Mouse (Mus musculus): Measurements from ENCODE around the gene Acot8. TPM values are rescaled to one million over a fixed set of nuclear protein-coding genes. Genes with fewer than 3 reads are reported as not detected.

Gene Acot8
- polyA plus RNA-seq, 1 experiment from 2014 or later: 19.3 TPM

DNA sequence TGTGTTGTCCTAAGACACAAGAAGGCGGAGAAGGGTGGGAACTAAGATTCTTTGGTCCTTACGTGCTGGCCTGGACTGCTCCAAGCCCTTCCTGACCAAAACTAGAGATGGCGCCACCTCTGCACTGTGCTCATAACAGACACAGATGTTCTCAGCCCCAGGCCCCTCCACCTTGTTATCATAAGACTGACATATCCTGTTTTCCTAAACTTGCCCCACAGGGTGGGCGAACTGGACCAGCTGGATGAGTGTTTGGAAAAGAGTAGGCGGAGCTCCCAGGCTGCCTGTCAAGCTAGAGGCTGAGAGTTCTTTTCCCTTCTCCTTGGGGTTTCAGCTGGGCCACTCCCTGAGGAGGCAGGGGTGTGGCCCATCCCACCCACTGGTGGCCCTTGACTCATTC is 13.0 kb upstream of the Acot8 start:
- no peak overlapping the region for H3K9ac ChIP-seq (replicated peaks; ENCODE audit: low read depth, low read length)
- H3K4me1 ChIP-seq (replicated peaks; ENCODE audit: control insufficient read depth, insufficient read depth, low read length): peaks cover 6% of the 10 kb centered on the region
- peaks cover 10% of the 10 kb centered on the region for H3K36me3 ChIP-seq (ENCODE audit: control insufficient read depth, insufficient read depth)
- no peak for ATAC-seq
- no peak overlapping the region for H3K27ac ChIP-seq (ENCODE audit: low read length)
- no peaks in the 10 kb centered on the region for H3K27me3 ChIP-seq (replicated peaks; ENCODE audit: control insufficient read depth, insufficient read depth, low read length)
- no peaks in the 10 kb centered on the region for H3K9me3 ChIP-seq (ENCODE audit: control insufficient read depth, low read length)
- H3K4me3 ChIP-seq (replicated peaks; ENCODE audit: low read length): no peak overlapping the region
- no peak overlapping the region for H3K4me2 ChIP-seq (ENCODE audit: low read length)
- WGBS: 81% methylated on average over 5 of the region's 5 CpGs

DNA sequence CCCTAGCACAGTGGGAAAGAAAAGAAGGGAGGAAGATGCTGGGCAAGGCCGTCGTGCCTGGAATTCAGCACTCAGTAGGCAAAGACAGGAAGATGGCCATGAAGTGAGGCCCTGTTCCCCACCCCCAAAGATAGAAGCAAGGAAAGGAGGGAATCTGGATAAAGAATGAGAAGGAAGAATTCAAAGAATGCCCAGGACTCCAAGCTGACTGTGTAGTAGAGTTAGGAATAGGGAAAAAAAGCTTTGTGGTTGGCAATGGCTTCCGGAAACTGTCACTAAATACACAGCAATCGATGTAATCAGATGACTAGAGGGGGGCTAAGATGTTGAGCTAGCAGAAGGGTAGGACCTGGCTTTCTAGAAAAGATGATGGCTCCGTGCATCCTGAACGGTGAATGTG is 12.5 kb upstream of the Acot8 start:
- H3K4me2 ChIP-seq (ENCODE audit: low read length): no peak overlapping the region
- H3K4me1 ChIP-seq (replicated peaks; ENCODE audit: control insufficient read depth, insufficient read depth, low read length): peaks cover 2% of the 10 kb centered on the region
- no peak overlapping the region for H3K27ac ChIP-seq (ENCODE audit: low read length)
- 94% methylated on average over 6 of the region's 6 CpGs for WGBS
- no peak overlapping the region for H3K4me3 ChIP-seq (replicated peaks; ENCODE audit: low read length)
- no peak for ATAC-seq
- no peak overlapping the region for H3K9ac ChIP-seq (replicated peaks; ENCODE audit: low read depth, low read length)
- H3K36me3 ChIP-seq (ENCODE audit: control insufficient read depth, insufficient read depth): peaks cover 10% of the 10 kb centered on the region
- no peaks in the 10 kb centered on the region for H3K9me3 ChIP-seq (ENCODE audit: control insufficient read depth, low read length)
- H3K27me3 ChIP-seq (replicated peaks; ENCODE audit: control insufficient read depth, insufficient read depth, low read length): no peaks in the 10 kb centered on the region

DNA sequence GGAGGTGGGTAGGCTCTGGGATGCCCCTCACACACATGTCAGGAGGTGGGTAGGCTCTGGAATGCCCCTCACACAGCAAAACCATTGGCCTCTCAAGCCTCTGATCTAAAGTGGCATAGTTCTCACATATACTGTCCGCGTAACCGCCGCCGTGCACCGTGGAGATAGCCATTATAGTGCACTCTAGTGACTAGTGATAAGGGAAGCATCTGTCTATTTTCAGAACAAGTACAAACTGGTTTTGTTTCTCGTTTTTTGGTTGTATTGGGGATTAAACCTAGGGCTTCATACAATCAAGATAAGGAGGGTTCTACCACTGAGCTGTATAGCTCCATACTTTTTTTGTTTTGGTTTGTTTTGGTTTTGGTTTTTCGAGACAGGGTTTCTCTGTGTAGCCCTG is 11.1 kb upstream of the Acot8 start:
- Histone ChIP-seq H3K4me3 (replicated peaks; ENCODE audit: low read length) (no peak overlapping the region), H3K9ac (replicated peaks; ENCODE audit: low read depth, low read length) (no peak overlapping the region), H3K9me3 (ENCODE audit: control insufficient read depth, low read length) (no peaks in the 10 kb centered on the region), H3K27ac (ENCODE audit: low read length) (no peak overlapping the region), H3K4me2 (ENCODE audit: low read length) (no peak overlapping the region), H3K4me1 (replicated peaks; ENCODE audit: control insufficient read depth, insufficient read depth, low read length) (no peaks in the 10 kb centered on the region), H3K27me3 (replicated peaks; ENCODE audit: control insufficient read depth, insufficient read depth, low read length) (no peaks in the 10 kb centered on the region), H3K36me3 (ENCODE audit: control insufficient read depth, insufficient read depth) (peaks cover 6% of the 10 kb centered on the region; the same call in 1 of the 2 replicates)
- ATAC-seq: no peak
- 92% methylated on average over 8 of the region's 8 CpGs for WGBS

DNA sequence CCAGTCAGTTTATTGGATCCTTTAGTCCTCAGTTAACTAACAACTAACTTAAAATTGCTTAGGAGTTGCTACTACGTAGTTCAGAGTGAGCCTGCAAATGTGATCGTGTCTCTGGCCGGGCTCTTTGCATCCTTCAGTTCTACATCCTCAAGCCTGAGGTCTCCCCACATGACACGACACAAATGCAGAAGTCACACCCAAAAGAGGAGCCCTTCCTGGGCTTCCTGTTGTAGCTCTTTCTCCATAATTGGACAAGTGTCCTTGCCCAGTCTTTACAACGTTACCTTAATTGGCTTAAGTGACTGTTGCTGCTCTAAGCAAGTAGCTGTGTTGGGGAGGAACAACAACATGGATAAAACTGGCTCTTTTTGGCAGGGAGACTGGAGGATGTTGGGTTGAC is 10.7 kb upstream of the Acot8 start:
- ATAC-seq: no peak
- H3K9me3 ChIP-seq (ENCODE audit: control insufficient read depth, low read length): no peaks in the 10 kb centered on the region
- no peak overlapping the region for H3K4me2 ChIP-seq (ENCODE audit: low read length)
- no peak overlapping the region for H3K4me3 ChIP-seq (replicated peaks; ENCODE audit: low read length)
- H3K27me3 ChIP-seq (replicated peaks; ENCODE audit: control insufficient read depth, insufficient read depth, low read length): no peaks in the 10 kb centered on the region
- WGBS: 90% methylated on average over 5 of the region's 5 CpGs
- no peaks in the 10 kb centered on the region for H3K4me1 ChIP-seq (replicated peaks; ENCODE audit: control insufficient read depth, insufficient read depth, low read length)
- no peak overlapping the region for H3K27ac ChIP-seq (ENCODE audit: low read length)
- no peak overlapping the region for H3K9ac ChIP-seq (replicated peaks; ENCODE audit: low read depth, low read length)
- peaks cover 6% of the 10 kb centered on the region; the same call in 1 of the 2 replicates for H3K36me3 ChIP-seq (ENCODE audit: control insufficient read depth, insufficient read depth)

DNA sequence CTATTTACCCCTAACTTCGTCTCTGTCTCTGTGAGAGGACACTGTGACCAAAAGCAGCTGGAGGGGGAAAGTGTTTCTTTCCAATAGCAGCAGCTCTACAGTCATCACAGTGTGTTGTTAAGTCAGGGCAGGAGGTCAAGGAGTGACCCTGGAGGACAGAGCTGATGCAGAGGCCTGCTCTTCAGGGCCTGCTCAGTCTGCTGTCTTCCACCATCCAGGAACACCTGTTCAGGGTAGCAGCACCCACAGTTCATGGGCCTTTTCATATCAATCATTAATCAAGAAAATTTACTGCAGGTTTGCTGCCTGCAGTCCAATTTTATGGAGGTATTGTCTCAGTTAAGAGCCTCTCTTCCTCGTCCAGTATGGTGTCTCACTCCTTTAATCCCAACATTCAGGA is 8.9 kb upstream of the Acot8 start:
- Histone ChIP-seq H3K27me3 (replicated peaks; ENCODE audit: control insufficient read depth, insufficient read depth, low read length) (no peaks in the 10 kb centered on the region), H3K4me3 (replicated peaks; ENCODE audit: low read length) (no peak overlapping the region), H3K4me2 (ENCODE audit: low read length) (no peak overlapping the region), H3K4me1 (replicated peaks; ENCODE audit: control insufficient read depth, insufficient read depth, low read length) (no peaks in the 10 kb centered on the region), H3K36me3 (ENCODE audit: control insufficient read depth, insufficient read depth) (peaks cover 3% of the 10 kb centered on the region; the same call in 1 of the 2 replicates), H3K9me3 (ENCODE audit: control insufficient read depth, low read length) (no peaks in the 10 kb centered on the region), H3K27ac (ENCODE audit: low read length) (no peak overlapping the region), H3K9ac (replicated peaks; ENCODE audit: low read depth, low read length) (no peak overlapping the region)
- ATAC-seq: no peak
- 54% methylated on average over 2 of the region's 2 CpGs for WGBS

DNA sequence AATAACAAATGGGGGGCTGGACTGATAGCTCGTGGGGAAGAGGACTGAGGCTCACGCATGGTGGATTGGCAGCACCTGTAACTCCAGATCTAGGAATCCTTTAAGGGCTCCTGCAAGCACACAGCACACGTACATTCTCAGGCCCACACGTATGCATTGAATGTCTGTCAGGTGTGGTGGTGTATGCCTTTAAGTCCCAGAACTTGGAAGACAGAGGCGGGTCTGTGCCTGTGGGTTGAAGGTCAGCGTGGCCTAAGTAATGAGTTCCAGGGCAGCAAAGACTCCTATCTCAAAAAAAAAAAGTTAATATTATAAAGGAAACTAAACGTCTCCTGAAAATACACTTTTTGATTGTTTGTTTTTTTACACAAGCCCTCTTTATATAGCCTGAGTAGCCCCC is 1.9 kb upstream of the Acot8 start:
- Histone ChIP-seq H3K27me3 (replicated peaks; ENCODE audit: control insufficient read depth, insufficient read depth, low read length) (no peaks in the 10 kb centered on the region), H3K4me3 (replicated peaks; ENCODE audit: low read length) (no peak overlapping the region), H3K9ac (replicated peaks; ENCODE audit: low read depth, low read length) (no peak overlapping the region), H3K27ac (ENCODE audit: low read length) (no peak overlapping the region), H3K4me1 (replicated peaks; ENCODE audit: control insufficient read depth, insufficient read depth, low read length) (peaks cover 32% of the 10 kb centered on the region), H3K36me3 (ENCODE audit: control insufficient read depth, insufficient read depth) (no peaks in the 10 kb centered on the region), H3K4me2 (ENCODE audit: low read length) (no peak overlapping the region), H3K9me3 (ENCODE audit: control insufficient read depth, low read length) (no peaks in the 10 kb centered on the region)
- no peak for ATAC-seq
- 83% methylated on average over 7 of the region's 7 CpGs for WGBS

DNA sequence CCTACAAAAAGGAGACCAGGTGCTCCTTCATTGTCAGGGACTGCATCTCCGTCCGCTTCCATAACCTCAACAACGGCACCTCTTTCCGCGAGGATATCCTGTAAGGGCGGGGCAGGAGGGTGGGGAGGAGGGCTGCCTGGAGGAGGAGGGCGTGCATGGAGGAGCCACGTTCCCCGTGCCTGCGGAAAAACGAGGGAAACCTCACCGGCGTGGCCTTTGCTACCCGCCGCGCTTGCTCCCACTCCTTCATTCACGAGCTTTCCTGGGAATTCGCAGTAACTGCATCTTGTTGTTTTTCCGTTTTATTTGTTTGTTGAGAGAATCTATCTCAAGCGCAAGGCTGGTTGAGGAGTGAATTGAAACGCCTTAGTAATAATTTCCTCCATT is 643 bp upstream of the Acot8 start:
- H3K27ac ChIP-seq (ENCODE audit: low read length): peak overlapping the region; percentile 76
- H3K36me3 ChIP-seq (ENCODE audit: control insufficient read depth, insufficient read depth): no peaks in the 10 kb centered on the region
- H3K4me3 ChIP-seq (replicated peaks; ENCODE audit: low read length): peak overlapping the region; percentile 75
- H3K27me3 ChIP-seq (replicated peaks; ENCODE audit: control insufficient read depth, insufficient read depth, low read length): no peaks in the 10 kb centered on the region
- peaks cover 32% of the 10 kb centered on the region for H3K4me1 ChIP-seq (replicated peaks; ENCODE audit: control insufficient read depth, insufficient read depth, low read length)
- peak; percentile 34; the same call in 1 of the 2 replicates for ATAC-seq
- H3K4me2 ChIP-seq (ENCODE audit: low read length): peak overlapping the region; percentile 78
- under 1% methylated on average over 21 of the region's 21 CpGs for WGBS
- H3K9ac ChIP-seq (replicated peaks; ENCODE audit: low read depth, low read length): peak overlapping the region; percentile 74
- no peaks in the 10 kb centered on the region for H3K9me3 ChIP-seq (ENCODE audit: control insufficient read depth, low read length)

DNA sequence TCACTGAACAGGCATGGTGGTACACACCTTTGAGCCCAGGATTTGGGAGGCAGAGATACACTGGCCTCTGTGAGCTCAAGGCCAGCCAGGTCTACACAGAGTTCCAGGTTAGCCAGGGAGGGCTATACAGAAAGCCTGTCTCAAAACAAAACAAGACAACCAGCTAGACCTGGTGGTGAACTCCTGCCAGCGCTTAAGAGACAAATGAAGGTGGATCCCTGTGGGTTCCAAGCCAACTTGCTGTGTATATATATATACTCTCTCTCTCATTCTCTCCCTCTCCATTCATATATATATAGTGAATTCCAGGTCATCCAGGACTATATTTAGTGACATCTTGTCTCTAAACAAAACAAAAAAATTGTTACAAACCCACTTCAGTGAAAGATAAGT is 765 bp downstream of the Acot8 start:
- Histone ChIP-seq H3K4me1 (replicated peaks; ENCODE audit: control insufficient read depth, insufficient read depth, low read length) (peaks cover 32% of the 10 kb centered on the region), H3K27ac (ENCODE audit: low read length) (no peak overlapping the region), H3K4me3 (replicated peaks; ENCODE audit: low read length) (peak overlapping the region; percentile 75), H3K4me2 (ENCODE audit: low read length) (peak overlapping the region; percentile 66), H3K9ac (replicated peaks; ENCODE audit: low read depth, low read length) (peak overlapping the region; percentile 80), H3K27me3 (replicated peaks; ENCODE audit: control insufficient read depth, insufficient read depth, low read length) (no peaks in the 10 kb centered on the region), H3K36me3 (ENCODE audit: control insufficient read depth, insufficient read depth) (no peaks in the 10 kb centered on the region), H3K9me3 (ENCODE audit: control insufficient read depth, low read length) (no peaks in the 10 kb centered on the region)
- ATAC-seq: no peak
- WGBS: 63% methylated on average over 1 of the region's 1 CpGs

DNA sequence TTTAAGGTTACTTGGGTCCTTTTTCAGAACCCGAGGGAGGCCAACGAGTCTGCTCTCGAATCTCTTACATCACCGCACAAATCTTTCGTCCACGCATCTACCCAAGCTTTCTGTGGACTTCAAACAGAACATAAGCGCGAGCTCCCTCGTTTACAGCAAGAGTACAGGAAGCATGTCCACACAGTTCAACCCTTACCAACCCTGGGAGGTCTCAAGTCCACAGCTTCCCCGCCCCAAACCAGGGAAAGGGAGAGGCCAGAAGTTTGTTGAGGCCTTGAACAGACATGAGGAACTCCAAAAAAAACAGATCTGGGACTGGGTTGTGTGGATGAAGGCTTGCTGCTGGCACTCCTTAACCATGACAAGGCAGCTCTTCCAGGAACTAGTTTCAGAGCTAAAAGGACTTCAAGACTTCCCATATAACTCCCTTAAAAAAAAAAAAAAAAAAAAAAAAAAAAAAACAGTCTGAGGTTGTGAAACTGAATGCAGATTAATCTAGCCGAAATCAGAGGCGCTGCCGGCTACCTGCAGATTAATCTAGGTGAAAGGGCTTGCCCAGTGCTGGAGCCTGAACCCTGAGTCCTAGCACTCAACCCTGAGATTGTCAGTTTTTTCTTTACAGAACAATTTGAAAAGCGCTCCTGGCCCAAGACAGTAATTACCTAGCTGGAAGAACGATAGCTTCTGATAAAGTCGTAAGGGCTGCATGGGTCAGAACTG is 1.3 kb downstream of the Acot8 start:
- Histone ChIP-seq H3K27ac (ENCODE audit: low read length) (no peak overlapping the region), H3K36me3 (ENCODE audit: control insufficient read depth, insufficient read depth) (no peaks in the 10 kb centered on the region), H3K4me1 (replicated peaks; ENCODE audit: control insufficient read depth, insufficient read depth, low read length) (peaks cover 32% of the 10 kb centered on the region), H3K4me3 (replicated peaks; ENCODE audit: low read length) (no peak overlapping the region), H3K9ac (replicated peaks; ENCODE audit: low read depth, low read length) (peak overlapping the region; percentile 80; the same call in 1 of the 2 replicates), H3K4me2 (ENCODE audit: low read length) (peak overlapping the region; percentile 66), H3K27me3 (replicated peaks; ENCODE audit: control insufficient read depth, insufficient read depth, low read length) (no peaks in the 10 kb centered on the region), H3K9me3 (ENCODE audit: control insufficient read depth, low read length) (no peaks in the 10 kb centered on the region)
- no peak for ATAC-seq
- 89% methylated on average over 16 of the region's 16 CpGs for WGBS

Measured in forebrain, embryonic 16.5 days (tissue).